Mouse (Mus musculus): ENCODE measurements around the gene Rnpepl1. TPM values are rescaled to one million over a fixed set of nuclear protein-coding genes. Genes with fewer than 3 reads are reported as not detected.
A peak's percentile ranks its signal among the peaks of the same experiment; 100 is the strongest.

The Rnpepl1 gene
- total RNA-seq (2021), result 10 to 100 TPM; 33.9 to 47.9 TPM

GRCm38 (mm10) chr1:92910239-92910885 is at the start of gene Rnpepl1:
Gene Rnpepl1 (plus strand): TSS chr1:92910783.
- peak; percentile 61 to 66 for DNase-seq (ENCODE audit: extremely low spot score in 1 of 2, low spot score in 1 of 2)

- no peak for DNase-seq (ENCODE audit: extremely low spot score in 1 of 2, low spot score in 1 of 2)
These were observed 49.1 kb upstream of the Rnpepl1 start for GRCm38 (mm10) chr1:92861503-92861902.

GRCm38 (mm10) chr1:92863268-92863667 is 47.3 kb upstream of the Rnpepl1 start:
- DNase-seq (ENCODE audit: extremely low spot score in 1 of 2, low spot score in 1 of 2), result no peak

- DNase-seq (ENCODE audit: extremely low spot score in 1 of 2, low spot score in 1 of 2), result no peak
These were observed 44.4 kb upstream of the Rnpepl1 start for GRCm38 (mm10) chr1:92866170-92866569.

GRCm38 (mm10) chr1:92869985-92870384 is 40.6 kb upstream of the Rnpepl1 start:
- DNase-seq (ENCODE audit: extremely low spot score in 1 of 2, low spot score in 1 of 2), result no peak

GRCm38 (mm10) chr1:92872666-92873065 is 37.9 kb upstream of the Rnpepl1 start:
- no peak for DNase-seq (ENCODE audit: extremely low spot score in 1 of 2, low spot score in 1 of 2)

- DNase-seq (ENCODE audit: extremely low spot score in 1 of 2, low spot score in 1 of 2), result no peak
These were observed 36.6 kb upstream of the Rnpepl1 start for GRCm38 (mm10) chr1:92874011-92874410.

GRCm38 (mm10) chr1:92875360-92876111 is 35.0 kb upstream of the Rnpepl1 start:
- DNase-seq (ENCODE audit: extremely low spot score in 1 of 2, low spot score in 1 of 2), result no peak

GRCm38 (mm10) chr1:92877431-92877978 is 33.1 kb upstream of the Rnpepl1 start:
- DNase-seq (ENCODE audit: extremely low spot score in 1 of 2, low spot score in 1 of 2), result no peak

- DNase-seq (ENCODE audit: extremely low spot score in 1 of 2, low spot score in 1 of 2), result no peak
These were observed 32.4 kb upstream of the Rnpepl1 start for GRCm38 (mm10) chr1:92878066-92878741.

- peak in 1 of 2 experiments; percentile 37 for DNase-seq (ENCODE audit: extremely low spot score in 1 of 2, low spot score in 1 of 2)
These were observed 31.3 kb upstream of the Rnpepl1 start for GRCm38 (mm10) chr1:92879266-92879665.

GRCm38 (mm10) chr1:92880101-92880500 is 30.5 kb upstream of the Rnpepl1 start:
- no peak for DNase-seq (ENCODE audit: extremely low spot score in 1 of 2, low spot score in 1 of 2)

GRCm38 (mm10) chr1:92881982-92882381 is 28.6 kb upstream of the Rnpepl1 start:
- no peak for DNase-seq (ENCODE audit: extremely low spot score in 1 of 2, low spot score in 1 of 2)

GRCm38 (mm10) chr1:92888901-92889655 is 21.5 kb upstream of the Rnpepl1 start:
- DNase-seq (ENCODE audit: extremely low spot score in 1 of 2, low spot score in 1 of 2), result no peak

- no peak for DNase-seq (ENCODE audit: extremely low spot score in 1 of 2, low spot score in 1 of 2)
These were observed 17.8 kb upstream of the Rnpepl1 start for GRCm38 (mm10) chr1:92892791-92893190.

- no peak for DNase-seq (ENCODE audit: extremely low spot score in 1 of 2, low spot score in 1 of 2)
These were observed 16.7 kb upstream of the Rnpepl1 start for GRCm38 (mm10) chr1:92893896-92894295.

- peak; percentile 61 to 76 for DNase-seq (ENCODE audit: extremely low spot score in 1 of 2, low spot score in 1 of 2)
These were observed 15.5 kb upstream of the Rnpepl1 start for GRCm38 (mm10) chr1:92895089-92895488.

- DNase-seq (ENCODE audit: extremely low spot score in 1 of 2, low spot score in 1 of 2), result peak; percentile 37 to 51
These were observed 7.8 kb upstream of the Rnpepl1 start, which contains the start of gene Ankmy1 for GRCm38 (mm10) chr1:92902786-92903185. Gene Ankmy1 (minus strand): TSS chr1:92902906.

GRCm38 (mm10) chr1:92903627-92904026 is 7.0 kb upstream of the Rnpepl1 start:
- no peak for DNase-seq (ENCODE audit: extremely low spot score in 1 of 2, low spot score in 1 of 2)

- DNase-seq (ENCODE audit: extremely low spot score in 1 of 2, low spot score in 1 of 2), result no peak
These were observed 4.8 kb upstream of the Rnpepl1 start for GRCm38 (mm10) chr1:92905703-92906310.

Data from layer of hippocampus, postnatal 25 days (tissue).